Mouse (Mus musculus) limb, embryonic 15.5 days (tissue): Measurements from ENCODE around the gene Fam240a. TPM values are rescaled to one million over a fixed set of nuclear protein-coding genes. Genes with fewer than 3 reads are reported as not detected.
A peak's percentile ranks its signal among the peaks of the same experiment; 100 is the strongest.

Experiments used
- ATAC-seq: fragments of 200-750 bp; cut with Nextera tagmentation; 2 replicates; pipeline ENCODE4 v1.8.0; 2017; ENCODE audit warnings: low read depth, moderate TSS enrichment; ENCODE audit not compliant: insufficient number of reproducible peaks, low FRiP score, low TSS enrichment
- H3K27ac ChIP-seq: fragments of 300-500 bp; sonication (generic); 2 replicates; pipeline ENCODE4 v1.5.1; 2015; ENCODE audit warnings: moderate library complexity, mild to moderate bottlenecking, inconsistent platforms
- H3K27me3 ChIP-seq: fragments of 300-500 bp; sonication (generic); 2 replicates; pipeline ENCODE4 v1.6.1; 2015; ENCODE audit warnings: inconsistent platforms
- H3K36me3 ChIP-seq: fragments of 300-500 bp; sonication (generic); 2 replicates; pipeline ENCODE4 v1.6.1; 2015; ENCODE audit warnings: inconsistent platforms
- H3K4me1 ChIP-seq: fragments of 300-500 bp; sonication (generic); 2 replicates; pipeline ENCODE4 v1.6.1; 2015; ENCODE audit warnings: inconsistent platforms
- H3K4me2 ChIP-seq: fragments of 300-500 bp; sonication (generic); 2 replicates; pipeline ENCODE4 v1.6.1; 2015; ENCODE audit warnings: mild to moderate bottlenecking, inconsistent platforms
- H3K4me3 ChIP-seq: fragments of 300-500 bp; sonication (generic); 2 replicates; pipeline ENCODE4 v1.5.1; 2015; ENCODE audit warnings: mild to moderate bottlenecking, inconsistent platforms
- H3K9ac ChIP-seq: fragments of 300-500 bp; sonication (generic); 2 replicates; pipeline ENCODE4 v1.6.1; 2015; ENCODE audit warnings: inconsistent platforms
- H3K9me3 ChIP-seq: fragments of 300-500 bp; sonication (generic); 2 replicates; pipeline ENCODE4 v1.6.1; 2016; ENCODE audit warnings: inconsistent platforms
- WGBS: fragments of 180-500 bp; shearing (Covaris S2); methylation state at CpG from one replicate; pipeline ENCODE4 v1.1.7; 2015; 5-methylcytosine and 5-hydroxymethylcytosine counted together
- polyA plus RNA-seq: library from polyadenylated mRNA; unstranded; fragments of >200 nt; fragmentation: Nextera tagmentation; extraction: Ambion mirVana; gene quantifications from 2 replicates; pipeline ENCODE4 v1.2.1, GENCODE M21; 2015

Gene Fam240a
- polyA plus RNA-seq, 1 experiment from 2014 or later: not detected

- H3K4me1 ChIP-seq: no peaks in the 10 kb centered on the region
- no peaks in the 10 kb centered on the region for H3K36me3 ChIP-seq
- no peak overlapping the region for H3K4me3 ChIP-seq
- no peak for ATAC-seq
- no peaks in the 10 kb centered on the region for H3K9me3 ChIP-seq
- WGBS: 93% methylated on average over 11 of the region's 11 CpGs
- H3K4me2 ChIP-seq: no peak overlapping the region
- H3K27ac ChIP-seq: no peak overlapping the region
- no peaks in the 10 kb centered on the region for H3K27me3 ChIP-seq
- H3K9ac ChIP-seq: no peak overlapping the region
Observed at GRCm38 (mm10) chr9:110907201-110907837, 9.3 kb downstream of the Fam240a start.

GRCm38 (mm10) chr9:110902271-110902670 lies 14.4 kb downstream of the Fam240a start:
- Histone ChIP-seq H3K36me3 (no peaks in the 10 kb centered on the region), H3K9me3 (no peaks in the 10 kb centered on the region), H3K4me1 (no peaks in the 10 kb centered on the region), H3K9ac (no peak overlapping the region), H3K27ac (no peak overlapping the region), H3K4me2 (no peak overlapping the region), H3K4me3 (no peak overlapping the region), H3K27me3 (no peaks in the 10 kb centered on the region)
- WGBS: 74% methylated on average over 4 of the region's 4 CpGs
- ATAC-seq: no peak

- Histone ChIP-seq H3K9me3 (no peaks in the 10 kb centered on the region), H3K4me3 (no peak overlapping the region), H3K9ac (no peak overlapping the region), H3K27me3 (no peaks in the 10 kb centered on the region), H3K36me3 (no peaks in the 10 kb centered on the region), H3K27ac (no peak overlapping the region), H3K4me1 (peaks cover 5% of the 10 kb centered on the region; the same call in 1 of the 2 replicates), H3K4me2 (no peak overlapping the region)
- 83% methylated on average over 6 of the region's 6 CpGs for WGBS
- no peak for ATAC-seq
Observed at GRCm38 (mm10) chr9:110901204-110901603, 15.5 kb downstream of the Fam240a start.

GRCm38 (mm10) chr9:110899451-110900008 lies 17.1 kb downstream of the Fam240a start:
- Histone ChIP-seq H3K9me3 (no peaks in the 10 kb centered on the region), H3K36me3 (no peaks in the 10 kb centered on the region), H3K27ac (no peak overlapping the region), H3K9ac (no peak overlapping the region), H3K27me3 (no peaks in the 10 kb centered on the region), H3K4me1 (peaks cover 11% of the 10 kb centered on the region), H3K4me2 (no peak overlapping the region), H3K4me3 (no peak overlapping the region)
- no peak for ATAC-seq
- WGBS: 52% methylated on average over 10 of the region's 10 CpGs

GRCm38 (mm10) chr9:110896595-110896994 lies 20.1 kb downstream of the Fam240a start:
- no peak for ATAC-seq
- H3K9me3 ChIP-seq: no peaks in the 10 kb centered on the region
- H3K4me1 ChIP-seq: peaks cover 11% of the 10 kb centered on the region
- H3K4me3 ChIP-seq: no peak overlapping the region
- 0 out of 2 replicates have a peak, but pooled peaks cover 4% of the 10 kb centered on the region for H3K27me3 ChIP-seq
- peak overlapping the region; percentile 15 for H3K4me2 ChIP-seq
- WGBS: 10% methylated on average over 6 of the region's 6 CpGs
- H3K36me3 ChIP-seq: no peaks in the 10 kb centered on the region
- H3K9ac ChIP-seq: no peak overlapping the region
- H3K27ac ChIP-seq: no peak overlapping the region

GRCm38 (mm10) chr9:110895994-110896393 lies 20.7 kb downstream of the Fam240a start:
- H3K4me1 ChIP-seq: peaks cover 11% of the 10 kb centered on the region
- H3K27me3 ChIP-seq: 0 out of 2 replicates have a peak, but pooled peaks cover 4% of the 10 kb centered on the region
- H3K36me3 ChIP-seq: no peaks in the 10 kb centered on the region
- 10% methylated on average over 7 of the region's 7 CpGs for WGBS
- H3K9me3 ChIP-seq: no peaks in the 10 kb centered on the region
- H3K4me2 ChIP-seq: peak overlapping the region; percentile 15; the same call in 1 of the 2 replicates
- no peak for ATAC-seq
- no peak overlapping the region for H3K27ac ChIP-seq
- no peak overlapping the region for H3K9ac ChIP-seq
- H3K4me3 ChIP-seq: no peak overlapping the region

GRCm38 (mm10) chr9:110895507-110895906 lies 21.2 kb downstream of the Fam240a start:
- Histone ChIP-seq H3K36me3 (no peaks in the 10 kb centered on the region), H3K4me2 (no peak overlapping the region), H3K9ac (no peak overlapping the region), H3K27ac (no peak overlapping the region), H3K4me3 (no peak overlapping the region), H3K27me3 (0 out of 2 replicates have a peak, but pooled peaks cover 4% of the 10 kb centered on the region), H3K9me3 (no peaks in the 10 kb centered on the region), H3K4me1 (peaks cover 11% of the 10 kb centered on the region)
- WGBS: 46% methylated on average over 5 of the region's 5 CpGs
- no peak for ATAC-seq

- no peak for ATAC-seq
- Histone ChIP-seq H3K9me3 (no peaks in the 10 kb centered on the region), H3K36me3 (no peaks in the 10 kb centered on the region), H3K4me3 (no peak overlapping the region), H3K9ac (no peak overlapping the region), H3K4me1 (peaks cover 11% of the 10 kb centered on the region), H3K27me3 (0 out of 2 replicates have a peak, but pooled peaks cover 4% of the 10 kb centered on the region), H3K4me2 (no peak overlapping the region), H3K27ac (no peak overlapping the region)
- 67% methylated on average over 10 of the region's 10 CpGs for WGBS
Observed at GRCm38 (mm10) chr9:110893429-110893828, 23.2 kb downstream of the Fam240a start.

- no peak overlapping the region for H3K27ac ChIP-seq
- 87% methylated on average over 3 of the region's 3 CpGs for WGBS
- no peak overlapping the region for H3K4me3 ChIP-seq
- H3K36me3 ChIP-seq: no peaks in the 10 kb centered on the region
- no peak for ATAC-seq
- H3K9me3 ChIP-seq: no peaks in the 10 kb centered on the region
- H3K9ac ChIP-seq: no peak overlapping the region
- 0 out of 2 replicates have a peak, but pooled peaks cover 4% of the 10 kb centered on the region for H3K27me3 ChIP-seq
- peaks cover 11% of the 10 kb centered on the region for H3K4me1 ChIP-seq
- no peak overlapping the region for H3K4me2 ChIP-seq
Observed at GRCm38 (mm10) chr9:110892552-110892951, 24.1 kb downstream of the Fam240a start.

GRCm38 (mm10) chr9:110891077-110891828 lies 25.4 kb downstream of the Fam240a start:
- no peaks in the 10 kb centered on the region for H3K9me3 ChIP-seq
- H3K9ac ChIP-seq: no peak overlapping the region
- H3K27me3 ChIP-seq: 0 out of 2 replicates have a peak, but pooled peaks cover 4% of the 10 kb centered on the region
- no peak overlapping the region for H3K4me3 ChIP-seq
- 78% methylated on average over 12 of the region's 12 CpGs for WGBS
- ATAC-seq: no peak
- peaks cover 7% of the 10 kb centered on the region for H3K4me1 ChIP-seq
- H3K36me3 ChIP-seq: no peaks in the 10 kb centered on the region
- H3K4me2 ChIP-seq: no peak overlapping the region
- H3K27ac ChIP-seq: no peak overlapping the region

GRCm38 (mm10) chr9:110890026-110890783 lies 26.5 kb downstream of the Fam240a start:
- H3K27ac ChIP-seq: no peak overlapping the region
- H3K4me1 ChIP-seq: no peaks in the 10 kb centered on the region
- ATAC-seq: no peak
- H3K9ac ChIP-seq: no peak overlapping the region
- 0 out of 2 replicates have a peak, but pooled peaks cover 4% of the 10 kb centered on the region for H3K27me3 ChIP-seq
- 12% methylated on average over 21 of the region's 21 CpGs for WGBS
- no peaks in the 10 kb centered on the region for H3K36me3 ChIP-seq
- no peak overlapping the region for H3K4me3 ChIP-seq
- no peaks in the 10 kb centered on the region for H3K9me3 ChIP-seq
- no peak overlapping the region for H3K4me2 ChIP-seq
